Mouse (Mus musculus): ENCODE results near the gene Tmem53. TPM values are rescaled to one million over a fixed set of nuclear protein-coding genes. Genes with fewer than 3 reads are reported as not detected.

The Tmem53 gene
- polyA plus RNA-seq (2014; fragmentation: Nextera tagmentation; extraction: Ambion mirVana), result 16.0 and 16.5 TPM in 2 replicates

- peak within 1 kb of the TSS; percentile 64 for H3K4me3 ChIP-seq (ENCODE audit: low read depth, low read length)
- 0% methylated on average over 37 of the region's 43 CpGs for WGBS (ENCODE audit: insufficient replicate concordance)
- H3K4me2 ChIP-seq, result peak within 1 kb of the TSS; percentile 75
- peak; percentile 99 for ATAC-seq (replicated peaks; ENCODE audit: insufficient number of reproducible peaks, low FRiP score, low TSS enrichment)
- peaks cover 13% of the 10 kb centered on the region; the same call in 1 of the 2 replicates for H3K4me1 ChIP-seq (ENCODE audit: control insufficient read depth, insufficient read depth, low read length)
- no peaks in the 10 kb centered on the region for H3K9me3 ChIP-seq (replicated peaks; ENCODE audit: control insufficient read depth, low read length)
- no peaks in the 10 kb centered on the region for H3K27me3 ChIP-seq (ENCODE audit: control insufficient read depth, insufficient read depth, low read length)
- peak within 1 kb of the TSS; percentile 78 for H3K27ac ChIP-seq (ENCODE audit: low read depth, low read length)
- peak within 1 kb of the TSS; percentile 84 for H3K9ac ChIP-seq (ENCODE audit: low read depth, low read length)
- no peaks in the 10 kb centered on the region for H3K36me3 ChIP-seq (ENCODE audit: control insufficient read depth, insufficient read depth, low read length)
Measured at GRCm38 (mm10) chr4:117251801-117252316, at the start of gene Tmem53, which contains the start of gene Armh1. Gene Tmem53, plus strand, starts transcription at chr4:117251951. Gene Armh1, minus strand, starts transcription at chr4:117252125.

GRCm38 (mm10) chr4:117202046-117202991 lies 49.4 kb upstream of the Tmem53 start:
- WGBS (ENCODE audit: insufficient replicate concordance), result 1% methylated on average over 25 of the region's 25 CpGs
- H3K4me3 ChIP-seq (ENCODE audit: low read depth, low read length), result peak overlapping the region; percentile 21
- no peaks in the 10 kb centered on the region for H3K27me3 ChIP-seq (ENCODE audit: control insufficient read depth, insufficient read depth, low read length)
- H3K4me2 ChIP-seq, result peak overlapping the region; percentile 61
- H3K36me3 ChIP-seq (ENCODE audit: control insufficient read depth, insufficient read depth, low read length), result no peaks in the 10 kb centered on the region
- no peaks in the 10 kb centered on the region for H3K9me3 ChIP-seq (replicated peaks; ENCODE audit: control insufficient read depth, low read length)
- H3K9ac ChIP-seq (ENCODE audit: low read depth, low read length), result peak overlapping the region; percentile 67
- peak; percentile 72; the same call in 1 of the 2 replicates for ATAC-seq (replicated peaks; ENCODE audit: insufficient number of reproducible peaks, low FRiP score, low TSS enrichment)
- H3K4me1 ChIP-seq (ENCODE audit: control insufficient read depth, insufficient read depth, low read length), result no peaks in the 10 kb centered on the region
- H3K27ac ChIP-seq (ENCODE audit: low read depth, low read length), result peak overlapping the region; percentile 71

- Histone ChIP-seq H3K27ac (ENCODE audit: low read depth, low read length) (no peak overlapping the region), H3K9ac (ENCODE audit: low read depth, low read length) (no peak overlapping the region), H3K4me3 (ENCODE audit: low read depth, low read length) (peak overlapping the region; percentile 21), H3K36me3 (ENCODE audit: control insufficient read depth, insufficient read depth, low read length) (no peaks in the 10 kb centered on the region), H3K9me3 (replicated peaks; ENCODE audit: control insufficient read depth, low read length) (no peaks in the 10 kb centered on the region), H3K27me3 (ENCODE audit: control insufficient read depth, insufficient read depth, low read length) (no peaks in the 10 kb centered on the region), H3K4me2 (peak overlapping the region; percentile 61; the same call in 1 of the 2 replicates), H3K4me1 (ENCODE audit: control insufficient read depth, insufficient read depth, low read length) (no peaks in the 10 kb centered on the region)
- ATAC-seq (replicated peaks; ENCODE audit: insufficient number of reproducible peaks, low FRiP score, low TSS enrichment), result no peak
- WGBS (ENCODE audit: insufficient replicate concordance), result 62% methylated on average over 4 of the region's 4 CpGs
Measured at GRCm38 (mm10) chr4:117202992-117203354, 48.8 kb upstream of the Tmem53 start.

- Histone ChIP-seq H3K27me3 (ENCODE audit: control insufficient read depth, insufficient read depth, low read length) (no peaks in the 10 kb centered on the region), H3K9ac (ENCODE audit: low read depth, low read length) (no peak overlapping the region), H3K4me3 (ENCODE audit: low read depth, low read length) (no peak overlapping the region), H3K4me2 (no peak overlapping the region), H3K4me1 (ENCODE audit: control insufficient read depth, insufficient read depth, low read length) (no peaks in the 10 kb centered on the region), H3K9me3 (replicated peaks; ENCODE audit: control insufficient read depth, low read length) (no peaks in the 10 kb centered on the region), H3K36me3 (ENCODE audit: control insufficient read depth, insufficient read depth, low read length) (no peaks in the 10 kb centered on the region), H3K27ac (ENCODE audit: low read depth, low read length) (no peak overlapping the region)
- no peak for ATAC-seq (replicated peaks; ENCODE audit: insufficient number of reproducible peaks, low FRiP score, low TSS enrichment)
- 83% methylated on average over 6 of the region's 6 CpGs for WGBS (ENCODE audit: insufficient replicate concordance)
Measured at GRCm38 (mm10) chr4:117209592-117209991, 42.2 kb upstream of the Tmem53 start.

- Histone ChIP-seq H3K9ac (ENCODE audit: low read depth, low read length) (no peak overlapping the region; the same call in 1 of the 2 replicates), H3K36me3 (ENCODE audit: control insufficient read depth, insufficient read depth, low read length) (no peaks in the 10 kb centered on the region), H3K4me1 (ENCODE audit: control insufficient read depth, insufficient read depth, low read length) (no peaks in the 10 kb centered on the region), H3K27me3 (ENCODE audit: control insufficient read depth, insufficient read depth, low read length) (no peaks in the 10 kb centered on the region), H3K27ac (ENCODE audit: low read depth, low read length) (no peak overlapping the region), H3K4me3 (ENCODE audit: low read depth, low read length) (no peak overlapping the region), H3K9me3 (replicated peaks; ENCODE audit: control insufficient read depth, low read length) (no peaks in the 10 kb centered on the region), H3K4me2 (no peak overlapping the region)
- ATAC-seq (replicated peaks; ENCODE audit: insufficient number of reproducible peaks, low FRiP score, low TSS enrichment), result no peak
- WGBS (ENCODE audit: insufficient replicate concordance), result 5% methylated on average over 20 of the region's 20 CpGs
Measured at GRCm38 (mm10) chr4:117210147-117211074, 41.3 kb upstream of the Tmem53 start.

- no peak overlapping the region for H3K4me3 ChIP-seq (ENCODE audit: low read depth, low read length)
- 83% methylated on average over 6 of the region's 6 CpGs for WGBS (ENCODE audit: insufficient replicate concordance)
- H3K36me3 ChIP-seq (ENCODE audit: control insufficient read depth, insufficient read depth, low read length), result no peaks in the 10 kb centered on the region
- H3K27me3 ChIP-seq (ENCODE audit: control insufficient read depth, insufficient read depth, low read length), result no peaks in the 10 kb centered on the region
- no peak overlapping the region for H3K27ac ChIP-seq (ENCODE audit: low read depth, low read length)
- H3K4me2 ChIP-seq, result no peak overlapping the region
- no peak overlapping the region for H3K9ac ChIP-seq (ENCODE audit: low read depth, low read length)
- H3K4me1 ChIP-seq (ENCODE audit: control insufficient read depth, insufficient read depth, low read length), result peaks cover 2% of the 10 kb centered on the region; the same call in 1 of the 2 replicates
- no peak for ATAC-seq (replicated peaks; ENCODE audit: insufficient number of reproducible peaks, low FRiP score, low TSS enrichment)
- H3K9me3 ChIP-seq (replicated peaks; ENCODE audit: control insufficient read depth, low read length), result no peaks in the 10 kb centered on the region
Measured at GRCm38 (mm10) chr4:117214250-117214649, 37.5 kb upstream of the Tmem53 start.

GRCm38 (mm10) chr4:117217029-117217428 lies 34.7 kb upstream of the Tmem53 start:
- Histone ChIP-seq H3K27ac (ENCODE audit: low read depth, low read length) (no peak overlapping the region), H3K9me3 (replicated peaks; ENCODE audit: control insufficient read depth, low read length) (no peaks in the 10 kb centered on the region), H3K27me3 (ENCODE audit: control insufficient read depth, insufficient read depth, low read length) (no peaks in the 10 kb centered on the region), H3K4me3 (ENCODE audit: low read depth, low read length) (no peak overlapping the region), H3K4me2 (no peak overlapping the region), H3K36me3 (ENCODE audit: control insufficient read depth, insufficient read depth, low read length) (no peaks in the 10 kb centered on the region), H3K9ac (ENCODE audit: low read depth, low read length) (no peak overlapping the region), H3K4me1 (ENCODE audit: control insufficient read depth, insufficient read depth, low read length) (peaks cover 2% of the 10 kb centered on the region; the same call in 1 of the 2 replicates)
- WGBS (ENCODE audit: insufficient replicate concordance), result 70% methylated on average over 5 of the region's 5 CpGs
- no peak for ATAC-seq (replicated peaks; ENCODE audit: insufficient number of reproducible peaks, low FRiP score, low TSS enrichment)

Measured in heart, embryonic 11.5 days (tissue).